Mouse (Mus musculus): ENCODE measurements around the gene Tor1aip2. TPM values are rescaled to one million over a fixed set of nuclear protein-coding genes. Genes with fewer than 3 reads are reported as not detected.
A peak's percentile ranks its signal among the peaks of the same experiment; 100 is the strongest.

Tor1aip2 gene
- polyA plus RNA-seq, 1 experiment from 2014 or later, result 124 TPM

DNA sequence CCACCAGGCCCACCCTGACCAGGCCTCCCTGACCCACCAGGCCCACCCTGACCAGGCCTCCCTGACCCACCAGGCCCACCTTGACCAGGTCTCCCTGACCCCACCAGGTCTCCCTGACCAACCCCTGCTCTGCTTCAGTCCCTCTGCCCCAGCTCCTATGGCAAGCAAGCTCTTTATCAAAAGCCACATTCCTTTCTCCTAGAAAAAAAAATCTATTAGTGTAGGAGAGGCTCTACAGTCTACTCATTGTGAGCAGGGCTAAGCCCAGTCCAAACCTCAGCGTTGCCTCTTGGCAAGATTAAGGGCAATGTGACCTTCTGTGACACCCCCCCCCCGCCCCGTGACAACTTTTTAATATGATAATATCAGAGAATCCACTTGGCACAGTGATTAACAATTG, 49.4 kb downstream of the Tor1aip2 start:
- H3K36me3 ChIP-seq (ENCODE audit: control insufficient read depth, insufficient read depth, low read length), result no peaks in the 10 kb centered on the region
- H3K9ac ChIP-seq (ENCODE audit: low read length), result no peak overlapping the region
- ATAC-seq (replicated peaks; ENCODE audit: low FRiP score, low TSS enrichment, low read depth) (no peak), DNase-seq (ENCODE audit: low spot score) (no peak)
- no peaks in the 10 kb centered on the region for H3K9me3 ChIP-seq (ENCODE audit: control insufficient read depth, low read length)
- H3K4me3 ChIP-seq (ENCODE audit: low read depth, low read length), result no peak overlapping the region
- no peak overlapping the region for H3K27ac ChIP-seq (ENCODE audit: low read depth)
- H3K4me1 ChIP-seq (replicated peaks; ENCODE audit: control insufficient read depth, insufficient read depth, low read length), result no peaks in the 10 kb centered on the region
- H3K4me2 ChIP-seq (ENCODE audit: low read length), result no peak overlapping the region
- no peaks in the 10 kb centered on the region for H3K27me3 ChIP-seq (replicated peaks; ENCODE audit: control insufficient read depth, insufficient read depth, low read length)
- 59% methylated on average over 3 of the region's 3 CpGs for WGBS

DNA sequence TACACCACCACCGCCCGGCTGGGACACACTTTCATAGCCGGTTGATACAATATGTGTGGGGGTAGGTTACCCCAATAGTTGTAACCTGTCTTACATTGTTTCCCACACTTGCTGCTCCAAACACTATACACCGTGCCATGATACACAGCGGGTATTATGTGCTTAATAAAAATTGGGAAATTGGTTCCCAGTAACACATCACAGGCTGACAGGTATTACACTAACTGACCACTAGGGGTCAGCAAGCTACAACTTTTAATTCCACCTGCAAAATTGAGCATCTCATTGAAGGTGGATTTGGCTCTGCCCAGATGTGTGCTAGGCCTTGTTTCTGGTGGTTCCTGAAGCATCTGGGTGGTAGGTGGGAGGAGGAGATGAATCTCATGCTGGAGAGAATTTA, 50.6 kb downstream of the Tor1aip2 start:
- Histone ChIP-seq H3K27ac (ENCODE audit: low read depth) (no peak overlapping the region), H3K9me3 (ENCODE audit: control insufficient read depth, low read length) (no peaks in the 10 kb centered on the region), H3K9ac (ENCODE audit: low read length) (no peak overlapping the region), H3K36me3 (ENCODE audit: control insufficient read depth, insufficient read depth, low read length) (no peaks in the 10 kb centered on the region), H3K27me3 (replicated peaks; ENCODE audit: control insufficient read depth, insufficient read depth, low read length) (no peaks in the 10 kb centered on the region), H3K4me3 (ENCODE audit: low read depth, low read length) (no peak overlapping the region), H3K4me1 (replicated peaks; ENCODE audit: control insufficient read depth, insufficient read depth, low read length) (no peaks in the 10 kb centered on the region), H3K4me2 (ENCODE audit: low read length) (no peak overlapping the region)
- ATAC-seq (replicated peaks; ENCODE audit: low FRiP score, low TSS enrichment, low read depth), result peak; percentile 30; the same call in 1 of the 2 replicates
- 57% methylated on average over 5 of the region's 5 CpGs for WGBS
- peak; percentile 67 for DNase-seq (ENCODE audit: low spot score)

DNA sequence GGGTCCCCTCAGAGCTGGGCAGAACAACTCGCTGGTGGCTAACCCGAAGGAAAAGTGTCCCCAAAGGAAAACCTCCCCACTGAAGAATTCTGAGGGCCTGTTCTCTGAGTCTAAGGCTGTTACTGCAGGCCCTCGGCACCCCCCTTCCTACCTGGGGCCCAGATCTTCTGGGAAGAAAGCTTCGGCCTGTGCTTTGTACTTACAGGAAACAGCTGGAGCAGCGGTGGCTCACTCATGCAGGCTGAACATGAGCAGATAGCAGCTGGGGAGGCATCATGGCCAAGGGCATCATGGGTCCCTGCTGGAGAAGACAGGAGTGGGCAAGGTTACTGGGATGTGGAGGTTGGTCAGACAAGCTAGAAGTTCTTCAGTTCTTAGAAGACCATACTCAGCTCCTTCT, 52.4 kb downstream of the Tor1aip2 start:
- 67% methylated on average over 5 of the region's 5 CpGs for WGBS

DNA sequence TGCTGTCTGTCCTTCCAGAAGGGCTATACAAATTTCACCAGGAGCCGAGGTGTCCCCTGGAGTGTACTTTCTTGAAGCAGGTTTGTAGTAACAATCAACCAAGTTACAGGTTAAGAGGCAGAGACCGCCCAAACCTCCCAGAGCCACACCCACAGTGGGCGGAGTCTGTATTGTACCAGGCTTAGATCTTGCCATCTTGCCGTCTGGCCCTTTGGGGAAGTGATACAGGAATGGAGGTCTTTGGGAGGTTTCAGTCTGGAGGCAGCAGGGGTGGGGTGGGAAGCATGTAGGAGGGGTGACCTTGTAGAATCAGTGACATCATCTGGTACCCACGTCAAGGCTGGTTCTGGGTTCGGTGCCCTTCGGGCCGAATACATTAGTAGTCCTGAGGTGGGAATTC, 54.4 kb downstream of the Tor1aip2 start:
- Histone ChIP-seq H3K4me3 (ENCODE audit: low read depth, low read length) (no peak overlapping the region), H3K36me3 (ENCODE audit: control insufficient read depth, insufficient read depth, low read length) (no peaks in the 10 kb centered on the region), H3K27me3 (replicated peaks; ENCODE audit: control insufficient read depth, insufficient read depth, low read length) (no peaks in the 10 kb centered on the region), H3K4me2 (ENCODE audit: low read length) (no peak overlapping the region), H3K27ac (ENCODE audit: low read depth) (no peak overlapping the region), H3K9me3 (ENCODE audit: control insufficient read depth, low read length) (no peaks in the 10 kb centered on the region), H3K9ac (ENCODE audit: low read length) (no peak overlapping the region), H3K4me1 (replicated peaks; ENCODE audit: control insufficient read depth, insufficient read depth, low read length) (no peaks in the 10 kb centered on the region)
- WGBS, result 82% methylated on average over 8 of the region's 8 CpGs
- no peak for DNase-seq (ENCODE audit: low spot score)
- 0 out of 2 replicates have a peak, but pooled peaks have one; percentile 6 for ATAC-seq (replicated peaks; ENCODE audit: low FRiP score, low TSS enrichment, low read depth)

More for the DNA sequence above, 52.4 kb downstream of the Tor1aip2 start:
- Histone ChIP-seq H3K9ac (ENCODE audit: low read length) (no peak overlapping the region), H3K4me1 (replicated peaks; ENCODE audit: control insufficient read depth, insufficient read depth, low read length) (no peaks in the 10 kb centered on the region), H3K4me3 (ENCODE audit: low read depth, low read length) (no peak overlapping the region), H3K27me3 (replicated peaks; ENCODE audit: control insufficient read depth, insufficient read depth, low read length) (no peaks in the 10 kb centered on the region), H3K4me2 (ENCODE audit: low read length) (no peak overlapping the region), H3K9me3 (ENCODE audit: control insufficient read depth, low read length) (no peaks in the 10 kb centered on the region), H3K36me3 (ENCODE audit: control insufficient read depth, insufficient read depth, low read length) (no peaks in the 10 kb centered on the region), H3K27ac (ENCODE audit: low read depth) (no peak overlapping the region)
- no peak for ATAC-seq (replicated peaks; ENCODE audit: low FRiP score, low TSS enrichment, low read depth)
- no peak for DNase-seq (ENCODE audit: low spot score)

DNA sequence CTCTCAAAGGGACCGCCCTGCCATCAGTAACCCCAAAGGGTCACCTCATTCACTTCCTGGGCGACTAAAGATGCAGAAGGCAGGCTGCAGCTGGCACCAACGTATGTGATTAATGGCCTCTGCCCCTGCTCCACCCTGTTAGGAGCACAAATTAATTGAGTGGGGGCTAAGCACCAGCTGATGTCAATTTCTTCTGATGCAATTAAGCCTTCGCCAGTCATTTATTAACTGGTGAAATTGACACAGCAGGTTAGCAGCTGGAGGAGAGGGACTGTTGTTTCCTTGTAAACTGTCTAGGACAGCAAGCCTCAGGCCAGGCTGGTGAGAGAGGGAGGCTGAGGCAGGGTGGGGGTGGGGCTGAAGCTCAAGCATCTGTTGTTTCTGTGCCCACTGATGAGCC, 54.8 kb downstream of the Tor1aip2 start:
- WGBS, result 58% methylated on average over 4 of the region's 4 CpGs
- peak; percentile 63 for ATAC-seq (replicated peaks; ENCODE audit: low FRiP score, low TSS enrichment, low read depth)
- Histone ChIP-seq H3K4me3 (ENCODE audit: low read depth, low read length) (no peak overlapping the region), H3K4me1 (replicated peaks; ENCODE audit: control insufficient read depth, insufficient read depth, low read length) (no peaks in the 10 kb centered on the region), H3K36me3 (ENCODE audit: control insufficient read depth, insufficient read depth, low read length) (no peaks in the 10 kb centered on the region), H3K9me3 (ENCODE audit: control insufficient read depth, low read length) (no peaks in the 10 kb centered on the region), H3K4me2 (ENCODE audit: low read length) (no peak overlapping the region), H3K27me3 (replicated peaks; ENCODE audit: control insufficient read depth, insufficient read depth, low read length) (no peaks in the 10 kb centered on the region), H3K27ac (ENCODE audit: low read depth) (no peak overlapping the region; the same call in 1 of the 2 replicates), H3K9ac (ENCODE audit: low read length) (no peak overlapping the region)
- no peak for DNase-seq (ENCODE audit: low spot score)

DNA sequence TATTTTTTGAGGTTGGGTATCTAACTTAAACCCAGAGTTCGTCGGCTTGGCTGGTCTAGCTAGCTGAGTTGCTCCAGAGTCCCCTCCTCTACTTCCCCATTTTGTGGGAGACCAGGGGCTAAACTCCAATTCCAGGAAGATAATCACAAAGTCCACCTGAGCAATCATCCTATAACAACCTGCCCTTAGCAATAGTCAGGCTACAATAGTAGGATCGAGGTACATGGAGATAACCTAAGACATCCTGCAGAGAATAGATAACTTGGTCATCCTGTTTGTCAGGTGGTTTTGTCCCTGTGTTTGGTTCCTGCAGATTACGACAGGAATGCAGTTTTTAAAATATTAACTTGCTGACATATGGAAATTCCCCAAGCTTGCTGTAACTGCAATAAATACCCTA, 56.6 kb downstream of the Tor1aip2 start:
- WGBS, result 80% methylated on average over 4 of the region's 4 CpGs
- no peaks in the 10 kb centered on the region for H3K36me3 ChIP-seq (ENCODE audit: control insufficient read depth, insufficient read depth, low read length)
- no peak for ATAC-seq (replicated peaks; ENCODE audit: low FRiP score, low TSS enrichment, low read depth)
- DNase-seq (ENCODE audit: low spot score), result no peak
- no peaks in the 10 kb centered on the region for H3K4me1 ChIP-seq (replicated peaks; ENCODE audit: control insufficient read depth, insufficient read depth, low read length)
- no peak overlapping the region for H3K4me2 ChIP-seq (ENCODE audit: low read length)
- H3K9ac ChIP-seq (ENCODE audit: low read length), result no peak overlapping the region
- H3K27ac ChIP-seq (ENCODE audit: low read depth), result no peak overlapping the region
- no peak overlapping the region for H3K4me3 ChIP-seq (ENCODE audit: low read depth, low read length)
- no peaks in the 10 kb centered on the region for H3K9me3 ChIP-seq (ENCODE audit: control insufficient read depth, low read length)
- no peaks in the 10 kb centered on the region for H3K27me3 ChIP-seq (replicated peaks; ENCODE audit: control insufficient read depth, insufficient read depth, low read length)

DNA sequence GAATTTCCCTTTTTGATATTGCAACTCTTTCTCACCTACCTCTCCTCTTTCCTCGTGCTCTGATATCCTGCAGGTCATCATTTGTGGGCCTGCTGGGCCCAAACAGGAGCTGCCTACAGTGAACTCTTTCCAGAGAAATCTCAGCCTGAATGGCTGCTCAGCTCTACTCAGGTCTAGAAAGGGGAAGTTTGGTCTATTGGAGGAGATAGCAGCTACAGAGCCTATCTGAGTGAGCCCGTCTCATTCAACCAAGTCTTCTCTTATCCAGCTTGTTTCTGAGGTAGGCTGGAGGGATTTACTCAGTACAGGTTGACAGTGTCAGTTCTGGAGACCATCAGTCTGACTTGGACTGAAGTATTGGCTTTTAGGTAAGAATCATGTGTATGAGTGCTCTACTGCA, 68.6 kb downstream of the Tor1aip2 start:
- 94% methylated on average over 2 of the region's 2 CpGs for WGBS

DNA sequence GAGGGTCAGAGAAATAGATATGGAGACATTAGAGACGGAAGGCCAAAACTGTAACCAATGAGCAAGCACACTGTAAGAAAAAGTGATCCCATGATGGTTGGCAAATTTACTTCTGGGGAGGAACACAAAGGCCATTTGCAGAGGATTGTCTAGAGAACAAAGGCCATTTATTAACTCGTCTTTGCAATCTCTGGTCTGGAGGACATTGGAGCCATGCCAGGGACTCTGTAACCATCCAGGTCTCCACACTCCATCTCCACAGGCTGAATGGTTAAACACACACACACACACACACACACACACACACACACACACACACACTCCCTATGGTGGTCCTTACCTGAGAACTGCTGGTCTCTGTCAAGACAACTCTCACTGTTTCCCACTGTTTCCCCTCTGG, 70.2 kb downstream of the Tor1aip2 start:
- H3K9me3 ChIP-seq (ENCODE audit: control insufficient read depth, low read length), result no peaks in the 10 kb centered on the region
- WGBS, result 86% methylated on average over 2 of the region's 2 CpGs
- H3K9ac ChIP-seq (ENCODE audit: low read length), result no peak overlapping the region
- no peak overlapping the region for H3K27ac ChIP-seq (ENCODE audit: low read depth)
- ATAC-seq (replicated peaks; ENCODE audit: low FRiP score, low TSS enrichment, low read depth), result no peak
- H3K4me2 ChIP-seq (ENCODE audit: low read length), result no peak overlapping the region
- no peak for DNase-seq (ENCODE audit: low spot score)
- H3K4me3 ChIP-seq (ENCODE audit: low read depth, low read length), result no peak overlapping the region
- H3K4me1 ChIP-seq (replicated peaks; ENCODE audit: control insufficient read depth, insufficient read depth, low read length), result no peaks in the 10 kb centered on the region; the same call in 1 of the 2 replicates
- no peaks in the 10 kb centered on the region for H3K36me3 ChIP-seq (ENCODE audit: control insufficient read depth, insufficient read depth, low read length)
- no peaks in the 10 kb centered on the region for H3K27me3 ChIP-seq (replicated peaks; ENCODE audit: control insufficient read depth, insufficient read depth, low read length)

More for the DNA sequence above, 68.6 kb downstream of the Tor1aip2 start:
- no peak overlapping the region for H3K27ac ChIP-seq (ENCODE audit: low read depth)
- no peaks in the 10 kb centered on the region; the same call in 1 of the 2 replicates for H3K4me1 ChIP-seq (replicated peaks; ENCODE audit: control insufficient read depth, insufficient read depth, low read length)
- DNase-seq (ENCODE audit: low spot score) (no peak), ATAC-seq (replicated peaks; ENCODE audit: low FRiP score, low TSS enrichment, low read depth) (no peak)
- H3K9me3 ChIP-seq (ENCODE audit: control insufficient read depth, low read length), result no peaks in the 10 kb centered on the region
- H3K4me2 ChIP-seq (ENCODE audit: low read length), result no peak overlapping the region
- H3K9ac ChIP-seq (ENCODE audit: low read length), result no peak overlapping the region
- no peaks in the 10 kb centered on the region for H3K27me3 ChIP-seq (replicated peaks; ENCODE audit: control insufficient read depth, insufficient read depth, low read length)
- H3K4me3 ChIP-seq (ENCODE audit: low read depth, low read length), result no peak overlapping the region
- H3K36me3 ChIP-seq (ENCODE audit: control insufficient read depth, insufficient read depth, low read length), result no peaks in the 10 kb centered on the region

DNA sequence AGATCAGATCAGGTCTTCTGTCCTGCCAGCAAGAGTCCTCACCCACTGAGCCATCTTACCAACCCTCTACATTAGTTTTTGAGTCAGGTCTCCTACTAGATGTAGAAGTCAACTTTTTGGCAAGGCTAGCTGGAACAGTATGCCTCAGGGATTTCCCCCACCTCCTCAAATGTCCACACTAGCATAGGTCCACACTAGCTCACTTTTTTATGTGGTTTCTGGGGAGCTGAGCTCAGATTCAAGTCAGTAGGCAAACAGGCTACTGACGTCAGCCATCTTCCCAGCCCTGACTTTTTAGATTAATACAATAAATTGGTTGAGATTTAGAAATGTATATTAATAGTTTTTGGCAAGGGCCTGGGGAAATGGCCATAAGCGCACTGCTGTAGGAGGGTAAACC, 72.2 kb downstream of the Tor1aip2 start:
- H3K36me3 ChIP-seq (ENCODE audit: control insufficient read depth, insufficient read depth, low read length), result no peaks in the 10 kb centered on the region
- H3K9ac ChIP-seq (ENCODE audit: low read length), result no peak overlapping the region
- no peak overlapping the region for H3K27ac ChIP-seq (ENCODE audit: low read depth)
- H3K4me1 ChIP-seq (replicated peaks; ENCODE audit: control insufficient read depth, insufficient read depth, low read length), result peaks cover 5% of the 10 kb centered on the region
- ATAC-seq (replicated peaks; ENCODE audit: low FRiP score, low TSS enrichment, low read depth) (no peak), DNase-seq (ENCODE audit: low spot score) (no peak)
- H3K4me3 ChIP-seq (ENCODE audit: low read depth, low read length), result no peak overlapping the region
- no peaks in the 10 kb centered on the region for H3K9me3 ChIP-seq (ENCODE audit: control insufficient read depth, low read length)
- 79% methylated on average over 2 of the region's 2 CpGs for WGBS
- no peak overlapping the region for H3K4me2 ChIP-seq (ENCODE audit: low read length)
- no peaks in the 10 kb centered on the region for H3K27me3 ChIP-seq (replicated peaks; ENCODE audit: control insufficient read depth, insufficient read depth, low read length)

Data from intestine, embryonic 14.5 days (tissue).